Comparison of ENCODE assay signal across 21 mouse cellular contexts in genomic region chr17:46076260-46076551, GRCm38 (mm10). TPM values are rescaled to one million over a fixed set of nuclear protein-coding genes. Genes with fewer than 3 reads are reported as not detected.
A peak's percentile ranks its signal among the peaks of the same experiment; 100 is the strongest.
DNase-seq lines count a peak whose midpoint lies in the region; TF ChIP-seq lines count a peak whose summit lies in the region.
"Had no signal": no experiment of that assay in that cellular context is flagged by ENCODE, and none has a peak within 500 bp of the region (broad histone marks: within the 10 kb centered on the region; RNA-seq: fewer than 3 reads in every experiment).

No protein-coding gene starts in this region.

- 57% methylated on average over 1 of the region's 1 CpGs for WGBS in lung, adult 2 months
- 30% methylated on average over 1 of the region's 1 CpGs for WGBS in large intestine, adult 2 months

- peaks cover 16% of the 10 kb centered on the region for H3K4me1 ChIP-seq in lung, adult 2 months (ENCODE audit: control insufficient read depth, insufficient read depth, low read length)

- H3K4me3 ChIP-seq in lung, adult 2 months (replicated peaks; ENCODE audit: extremely low read depth, low read depth, low read length), result no peak overlapping the region
- H3K4me3 ChIP-seq: embryonic facial prominence, embryonic 12.5 days; embryonic facial prominence, embryonic 15.5 days; gastrocnemius, adult 2 months; heart, embryonic 10.5 days; heart, embryonic 13.5 days had no signal

- no peak for TF ChIP-seq POLR2A in lung, adult 2 months (IDR thresholded peaks at IDR 0.05; ENCODE audit: borderline replicate concordance, extremely low read depth, low read depth, low read length)

- DNase-seq in lung, postnatal 10 days, result peak; percentile 67
- no peak for DNase-seq in lung, adult 2 months
- DNase-seq in large intestine, adult 2 months (ENCODE audit: low read depth, low spot score), result peak; percentile 61
- peak; percentile 53 for DNase-seq in lung, postnatal 36 days
- no peak for DNase-seq in thymus, postnatal 25 days
- no peak for DNase-seq in heart, adult 11 months
- DNase-seq: cerebellum, adult 11 months; cerebellum, adult 2 months; cerebellum, adult 9-11 months; cerebellum, postnatal 25 days; forebrain, postnatal 0 days; gastrocnemius, adult 2 months; gastrocnemius, postnatal 14 days; heart, adult 18-20 months; heart, postnatal 14 days; heart, postnatal 4 days had no signal

- TF ChIP-seq CTCF in lung, adult 2 months (IDR thresholded peaks at IDR 0.05; ENCODE audit: insufficient read depth, low read length), result no peak

RNA-seq across cellular contexts. Expression of gene Mrps18a, which starts 34.6 kb away (rescaled TPM):
- polyA plus RNA-seq in lung, adult 2 months (2012; rRNA removed), result 41.3 and 44.9 TPM in 2 replicates
- 46.9 and 47.4 TPM in 2 replicates for polyA plus RNA-seq in large intestine, adult 2 months (2012; rRNA removed)

RNA-seq across cellular contexts. Expression of gene Vegfa, which starts 44.0 kb away (rescaled TPM):
- polyA plus RNA-seq in lung, adult 2 months (2012; rRNA removed), result 1,228 and 1,453 TPM in 2 replicates
- 82.7 and 121 TPM in 2 replicates for polyA plus RNA-seq in large intestine, adult 2 months (2012; rRNA removed)
- polyA plus RNA-seq: CD4-positive, CD25-positive, alpha-beta regulatory T cell, adult 4 months had no signal

Comparison
In these comparisons a context has a peak if more than half of its experiments do, and no peak if none do; other contexts are left out.
1. DNase-seq: peak in lung, postnatal 10 days (single experiment), large intestine, adult 2 months (single experiment) and lung, postnatal 36 days (single experiment); none in lung, adult 2 months (single experiment), thymus, postnatal 25 days (single experiment) and heart, adult 11 months (single experiment).
2. RNA of gene Vegfa, which starts 44.0 kb away (polyA plus RNA-seq): 1,228 to 1,453 TPM in lung, adult 2 months; 82.7 to 121 TPM in large intestine, adult 2 months; every median in the first group is over 10 times any median in the second.